Mouse (Mus musculus) hematopoietic stem cell, adult 5-6 weeks (primary cell): ENCODE results near the gene Olfr1293-ps. TPM values are rescaled to one million over a fixed set of nuclear protein-coding genes. Genes with fewer than 3 reads are reported as not detected.

ENCODE experiments used
- ATAC-seq, 2 experiments: fragments of 125-278 bp in 1 of 2; replicated peaks in 1 of 2; 2 replicates each; pipeline ENCODE4 v1.8.0; 2016 to 2017; ENCODE audit warnings: inconsistent platforms in 2 of 2, mild to moderate bottlenecking in 2 of 2, moderate number of reproducible peaks in 2 of 2, low read depth in 1 of 2, moderate TSS enrichment in 1 of 2; ENCODE audit not compliant: low FRiP score in 2 of 2, poor library complexity in 2 of 2, severe bottlenecking in 2 of 2, insufficient read depth in 1 of 2, low TSS enrichment in 1 of 2
- total RNA-seq: library from RNA; stranded (forward); fragments of 172-1452, 232-1000 nt; gene quantifications from 2 replicates; pipeline ENCODE4 v1.2.3, GENCODE M21; 2017

Olfr1293-ps gene
- not detected in 2 replicates for total RNA-seq

GRCm38 (mm10) chr2:111524903-111525302, at the start of gene Olfr1293-ps:
TSS of gene Olfr1293-ps (plus strand) at chr2:111525203.
- ATAC-seq, result no peak

GRCm38 (mm10) chr2:111480519-111480918, 44.5 kb upstream of the Olfr1293-ps start, which contains the start of gene Olfr1289:
TSS of gene Olfr1289 (plus strand) at chr2:111480819.
- ATAC-seq, result no peak

GRCm38 (mm10) chr2:111493729-111494128, 31.3 kb upstream of the Olfr1293-ps start, which contains the start of gene Olfr1290:
TSS of gene Olfr1290 (minus strand) at chr2:111493829.
- ATAC-seq, result no peak

GRCm38 (mm10) chr2:111496880-111497279, 28.1 kb upstream of the Olfr1293-ps start, which contains the start of gene Olfr1291-ps1:
TSS of gene Olfr1291-ps1 (plus strand) at chr2:111497180.
- ATAC-seq, result no peak

- ATAC-seq, result no peak
Measured at GRCm38 (mm10) chr2:111517451-111517850, 7.6 kb upstream of the Olfr1293-ps start.

GRCm38 (mm10) chr2:111540191-111540590, 15.2 kb downstream of the Olfr1293-ps start, which contains the start of gene Olfr1294:
TSS of gene Olfr1294 (minus strand) at chr2:111540291.
- no peak for ATAC-seq

- ATAC-seq, result no peak
Measured at GRCm38 (mm10) chr2:111569581-111569980, 44.6 kb downstream of the Olfr1293-ps start, which contains the start of gene Olfr1295. TSS of gene Olfr1295 (minus strand) at chr2:111569681.

Other genes starting within 250 kb of the Olfr1293-ps start
- not detected in 2 replicates for gene Olfr1278, start 235.1 kb upstream of the Olfr1293-ps start, total RNA-seq
- gene Olfr1279, start 224.6 kb upstream of the Olfr1293-ps start, total RNA-seq, result not detected in 2 replicates
- gene Olfr1280, start 211.2 kb upstream of the Olfr1293-ps start, total RNA-seq, result not detected in 2 replicates
- not detected in 2 replicates for gene Olfr1281, start 198.7 kb upstream of the Olfr1293-ps start, total RNA-seq
- not detected in 2 replicates for gene Olfr1282, start 189.1 kb upstream of the Olfr1293-ps start, total RNA-seq
- gene Olfr1283, start 158.4 kb upstream of the Olfr1293-ps start, total RNA-seq, result not detected in 2 replicates
- gene Olfr1284, start 149.7 kb upstream of the Olfr1293-ps start, total RNA-seq, result not detected in 2 replicates
- not detected in 2 replicates for gene Olfr1286, start 102.1 kb upstream of the Olfr1293-ps start, total RNA-seq
- gene Olfr1287, start 76.1 kb upstream of the Olfr1293-ps start, total RNA-seq, result not detected in 2 replicates
- not detected in 2 replicates for gene Olfr1288, start 51.1 kb upstream of the Olfr1293-ps start, total RNA-seq
- not detected in 2 replicates for gene Olfr1289, start 44.4 kb upstream of the Olfr1293-ps start, total RNA-seq
- not detected in 2 replicates for gene Olfr1290, start 31.4 kb upstream of the Olfr1293-ps start, total RNA-seq
- not detected in 2 replicates for gene Olfr1291-ps1, start 28.0 kb upstream of the Olfr1293-ps start, total RNA-seq
- gene Olfr1294, start 15.1 kb downstream of the Olfr1293-ps start, total RNA-seq, result not detected in 2 replicates
- gene Olfr1295, start 44.5 kb downstream of the Olfr1293-ps start, total RNA-seq, result not detected in 2 replicates
- gene Olfr1297, start 101.3 kb downstream of the Olfr1293-ps start, total RNA-seq, result not detected in 2 replicates
- gene Olfr1298, start 124.0 kb downstream of the Olfr1293-ps start, total RNA-seq, result not detected in 2 replicates
- gene Olfr1299, start 136.2 kb downstream of the Olfr1293-ps start, total RNA-seq, result not detected in 2 replicates
- not detected in 2 replicates for gene Olfr1301, start 225.8 kb downstream of the Olfr1293-ps start, total RNA-seq